Mouse (Mus musculus) mouse trophoblast stem cell (cell line): ENCODE results near the gene Ogdhl.
"Not testable (repeated sequence)": the region's sequence is repeated elsewhere in the genome, so short reads cannot be mapped to it uniquely, and the experiment has no call there.

Experiments
- in situ Hi-C, 2 experiments: fragments of 300-500 bp; cut with MseI, MboI; formaldehyde crosslinking; loops; 2 replicates in 1 of 2; 3 replicates in 1 of 2; pipeline ENCODE4 v1.15.1; 2025

The Ogdhl gene

DNA sequence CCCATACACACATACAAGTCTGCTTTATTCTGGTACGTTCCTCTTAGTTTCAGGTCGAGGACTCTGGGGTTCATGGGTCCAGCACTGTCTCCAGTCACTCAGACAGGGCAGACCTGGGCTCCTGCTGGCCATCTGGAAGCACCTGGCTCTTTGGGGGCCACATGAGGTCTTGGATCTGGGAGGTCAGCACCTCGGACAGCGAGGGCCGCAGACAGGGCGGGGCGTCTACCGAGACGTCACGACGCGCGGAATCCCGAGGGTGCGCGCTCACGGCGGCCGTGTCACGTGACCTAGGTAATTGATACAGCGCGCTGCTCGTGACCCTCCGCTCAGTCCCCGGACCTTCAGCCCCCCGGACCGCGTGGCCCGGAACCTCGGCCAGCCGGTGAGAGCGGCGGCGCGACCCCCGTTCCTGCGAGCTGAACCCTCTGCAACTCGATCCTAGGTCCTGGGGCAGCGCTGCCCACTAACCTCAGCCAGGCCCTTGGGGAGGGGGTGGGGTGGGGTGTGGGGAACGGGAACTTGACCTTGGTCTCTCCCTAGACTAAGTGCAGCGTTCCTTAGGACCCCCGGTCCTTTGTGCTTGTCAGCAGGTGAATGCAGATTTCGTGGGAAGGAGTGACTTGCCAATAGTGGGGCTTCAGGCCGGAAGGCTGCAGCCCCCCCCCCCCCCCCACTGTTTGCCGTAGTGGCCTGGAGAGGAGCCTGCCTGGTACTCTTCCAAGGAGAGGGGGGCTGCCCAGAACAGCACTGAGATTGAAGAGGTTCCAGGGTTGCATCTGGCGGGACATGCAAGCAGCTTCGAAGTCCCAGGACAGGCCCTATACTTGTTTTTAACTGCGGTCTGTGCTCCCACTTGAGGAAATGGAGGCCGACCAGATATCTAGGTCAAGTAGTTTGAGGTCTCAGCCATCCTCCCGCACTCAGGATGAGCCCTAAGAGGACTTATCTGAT lies at the start of gene Ogdhl:
Gene Ogdhl, plus strand, starts transcription at position 288 of the 954 bp plus-strand sequence.
- in situ Hi-C loops = no loop called here

- in situ Hi-C loops = no loop called here
Observed at GRCm38 (mm10) chr14:32301622-32302021, 20.2 kb upstream of the Ogdhl start.

DNA sequence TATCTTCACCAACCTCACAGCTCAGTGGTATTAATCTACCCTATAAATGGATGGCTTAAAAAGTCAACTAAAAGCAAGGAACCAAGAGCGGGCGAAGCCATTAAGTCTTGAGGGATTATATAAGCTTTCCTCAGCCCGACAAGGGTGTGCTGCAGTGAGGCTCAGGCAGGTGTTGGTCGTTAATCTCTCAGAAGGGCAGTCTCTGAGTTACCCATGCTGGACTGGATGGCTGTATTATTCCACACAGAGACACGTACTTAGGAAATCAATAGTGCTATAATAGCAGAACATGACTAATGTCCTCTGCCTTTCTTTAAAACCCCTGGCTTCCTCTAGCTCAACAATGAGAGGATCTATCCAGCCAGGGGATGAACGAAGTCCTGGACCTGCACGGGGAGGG lies 19.4 kb upstream of the Ogdhl start:
- in situ Hi-C loops = no loop called here

DNA sequence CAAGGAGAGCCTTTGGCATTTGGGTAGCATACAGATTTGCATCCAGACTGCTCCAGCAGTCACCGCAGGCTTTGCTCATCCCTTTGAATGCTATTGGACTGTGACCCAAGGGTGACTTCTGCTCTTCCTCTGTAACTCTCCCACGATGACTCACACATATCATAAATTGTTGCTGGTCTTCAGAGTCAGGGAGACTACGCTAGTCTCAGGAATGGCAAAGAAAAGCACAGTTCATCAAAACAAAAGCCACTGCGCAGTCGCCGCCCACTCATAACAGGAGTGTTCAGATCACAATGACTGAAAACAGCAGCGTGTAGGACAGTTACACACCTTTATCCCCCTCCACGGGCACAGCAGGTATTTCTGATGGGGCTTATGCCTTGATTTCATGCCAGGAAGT lies 16.9 kb upstream of the Ogdhl start:
- in situ Hi-C loops = no loop called here

DNA sequence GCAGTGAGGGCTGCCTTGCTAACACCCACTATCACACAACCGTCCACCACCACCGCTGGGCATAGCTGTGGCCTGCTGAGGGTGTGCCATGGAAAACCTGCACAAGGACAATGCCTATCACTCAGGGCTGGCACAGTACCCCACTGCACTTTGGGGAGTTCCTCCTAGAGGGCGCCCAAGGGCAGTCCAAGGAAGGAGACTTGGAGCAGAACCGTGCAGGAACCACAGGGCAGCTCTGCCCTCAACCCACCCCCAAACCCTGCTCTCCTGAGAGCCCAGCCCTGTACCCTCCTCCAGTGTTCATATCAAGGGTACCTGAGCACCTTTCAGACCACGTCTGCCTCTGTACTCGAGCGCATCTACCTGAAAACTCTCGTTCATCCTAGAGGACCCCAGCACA lies 11.9 kb upstream of the Ogdhl start:
- in situ Hi-C loops = loop anchor here in 1 of 2 experiments (10.0 kb wide), 1 partner anchor 165 kb away; no protein-coding TSS in a partner anchor

- in situ Hi-C loops = loop anchor here in 1 of 2 experiments (10.0 kb wide), 1 partner anchor 163 kb away; no protein-coding TSS in a partner anchor
Observed at GRCm38 (mm10) chr14:32311381-32312035, 10.3 kb upstream of the Ogdhl start.

DNA sequence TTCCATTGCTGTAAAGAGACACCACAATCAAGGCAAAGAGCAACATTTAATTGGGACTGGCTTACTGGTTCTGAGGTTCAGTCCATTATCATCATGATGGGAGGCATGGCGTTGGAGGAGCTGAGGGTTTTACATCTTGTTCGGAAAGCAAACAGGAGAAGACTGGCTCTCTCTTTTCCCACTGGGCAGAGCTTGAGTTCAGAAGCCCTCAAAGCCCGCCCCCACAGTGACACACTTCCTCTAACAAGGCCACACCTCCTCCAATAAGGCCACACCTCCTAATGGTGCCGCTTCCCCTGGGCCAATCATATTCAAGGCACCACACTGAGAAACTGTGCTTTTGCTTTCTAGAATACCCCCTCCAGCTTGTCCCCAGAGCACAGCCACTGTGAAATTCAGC lies 4.0 kb upstream of the Ogdhl start:
- in situ Hi-C loops = loop anchor here in 1 of 2 experiments (10.0 kb wide), 1 partner anchor 157 kb away; no protein-coding TSS in a partner anchor

DNA sequence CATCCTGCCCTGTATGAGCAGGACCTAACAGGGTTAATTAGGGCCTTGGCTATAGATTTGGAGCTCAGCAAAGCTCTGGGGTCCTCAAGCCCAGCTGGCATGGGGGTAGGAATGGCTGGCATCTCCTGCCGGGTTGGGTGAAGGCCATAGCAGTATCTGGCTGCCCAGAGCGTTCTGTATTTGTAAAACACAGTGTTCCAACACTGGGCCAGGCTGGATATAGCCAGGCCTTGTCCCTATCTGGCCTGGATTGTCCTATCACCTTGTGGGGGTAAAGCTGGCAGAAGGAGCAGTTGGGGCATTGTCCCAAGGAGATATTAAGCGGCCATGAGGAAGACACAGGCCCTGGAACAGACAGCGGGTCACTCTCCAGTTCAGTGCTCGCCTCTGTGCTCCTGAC lies 1.4 kb downstream of the Ogdhl start:
- in situ Hi-C loops = no loop called here

DNA sequence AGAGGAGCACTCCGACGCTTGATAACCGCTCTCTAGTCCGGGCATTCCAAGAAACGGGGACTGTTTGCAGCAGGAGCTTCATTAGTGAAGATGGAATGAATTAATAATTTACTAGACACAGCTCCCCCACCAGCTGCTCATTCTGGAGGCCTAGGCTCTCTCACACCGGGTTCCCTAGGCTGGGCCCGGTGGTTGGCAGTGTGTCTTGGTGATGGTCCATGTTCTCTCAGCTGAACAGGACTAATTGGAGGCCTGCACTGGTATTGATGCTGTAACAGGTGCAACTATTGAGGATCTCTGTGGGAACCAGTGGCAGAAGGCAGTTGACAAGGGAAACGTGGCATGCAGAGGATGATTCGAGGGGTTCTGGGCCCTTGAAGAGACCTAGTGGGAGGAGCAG lies 5.5 kb downstream of the Ogdhl start:
- in situ Hi-C loops = no loop called here

- in situ Hi-C loops = no loop called here
Observed at GRCm38 (mm10) chr14:32332515-32333445, 11.0 kb downstream of the Ogdhl start.

DNA sequence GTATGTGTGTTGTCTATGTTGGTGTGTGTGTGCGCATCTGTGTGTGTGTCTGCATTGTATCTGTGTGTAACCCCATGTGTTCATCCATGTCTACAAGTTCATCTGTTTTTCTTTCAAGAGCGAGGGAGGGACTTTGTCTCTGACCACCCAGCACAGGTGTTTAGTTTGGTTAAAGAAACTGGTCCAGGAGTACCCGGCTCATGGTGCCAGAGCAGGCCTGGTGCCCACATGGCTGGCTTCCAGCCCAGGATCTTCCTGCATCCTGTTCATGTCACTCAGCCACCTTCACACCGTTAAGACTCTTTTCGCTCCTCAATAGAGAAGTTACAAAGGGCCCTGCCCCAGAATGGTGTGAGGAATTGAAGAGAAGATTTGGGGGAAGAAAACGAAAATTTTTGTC lies 14.2 kb downstream of the Ogdhl start:
- in situ Hi-C loops = no loop called here

- in situ Hi-C loops = no loop called here
Observed at GRCm38 (mm10) chr14:32336547-32336946, 14.7 kb downstream of the Ogdhl start.

DNA sequence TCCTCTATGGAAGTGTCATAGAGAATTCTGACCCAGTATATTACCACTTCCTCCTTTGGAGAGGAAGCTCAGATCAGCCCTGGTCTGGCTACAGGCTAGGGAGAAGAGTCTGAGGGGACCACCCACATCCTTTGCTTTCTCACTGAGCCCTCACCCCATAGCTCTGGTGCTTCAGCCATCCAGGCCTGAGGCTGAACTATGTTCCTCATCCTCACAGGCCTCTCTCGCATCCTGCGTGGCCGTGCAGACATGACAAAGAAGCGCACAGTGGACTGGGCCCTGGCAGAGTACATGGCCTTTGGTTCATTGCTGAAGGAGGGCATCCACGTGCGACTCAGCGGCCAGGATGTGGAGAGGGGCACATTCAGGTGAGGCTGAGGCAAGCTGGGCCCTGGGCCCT lies 20.0 kb downstream of the Ogdhl start:
- in situ Hi-C loops = no loop called here

- in situ Hi-C loops = no loop called here
Observed at GRCm38 (mm10) chr14:32344176-32344575, 22.4 kb downstream of the Ogdhl start.

DNA sequence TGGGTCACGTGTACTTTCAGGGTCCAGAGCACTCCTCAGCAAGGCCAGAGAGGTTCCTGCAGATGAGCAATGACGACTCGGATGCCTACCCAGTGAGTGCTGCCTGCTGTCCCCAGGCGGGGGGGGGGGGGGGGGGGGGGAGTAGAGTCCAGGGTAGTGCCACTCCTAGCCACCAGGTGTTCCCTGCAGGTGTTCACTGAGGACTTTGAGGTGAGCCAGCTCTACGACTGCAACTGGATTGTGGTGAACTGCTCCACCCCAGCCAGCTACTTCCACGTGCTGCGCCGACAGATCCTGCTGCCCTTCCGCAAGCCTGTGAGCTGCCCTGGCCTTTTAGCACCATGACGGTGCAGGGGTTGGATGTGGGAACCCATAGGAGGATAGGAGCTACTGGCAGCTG lies 22.9 kb downstream of the Ogdhl start:
- in situ Hi-C loops = no loop called here

DNA sequence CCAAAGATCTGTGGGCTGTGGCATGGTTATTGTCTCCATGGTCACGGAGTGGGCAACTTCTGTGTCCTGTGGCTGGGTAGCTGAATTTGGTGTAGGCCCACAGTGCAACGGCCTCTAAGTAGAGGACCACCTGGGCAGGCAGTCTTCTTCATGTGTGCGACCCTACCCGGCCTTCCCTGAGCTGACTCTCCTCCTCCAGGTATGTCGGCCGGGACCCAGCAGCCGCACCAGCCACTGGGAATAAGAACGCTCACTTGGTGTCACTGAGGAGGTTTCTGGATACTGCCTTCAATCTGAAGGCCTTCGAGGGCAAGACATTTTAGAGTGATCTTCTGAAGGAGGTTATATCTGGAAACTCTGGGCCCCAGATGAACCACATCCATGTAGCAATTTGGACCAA lies 25.5 kb downstream of the Ogdhl start:
- in situ Hi-C loops = no loop called here

DNA sequence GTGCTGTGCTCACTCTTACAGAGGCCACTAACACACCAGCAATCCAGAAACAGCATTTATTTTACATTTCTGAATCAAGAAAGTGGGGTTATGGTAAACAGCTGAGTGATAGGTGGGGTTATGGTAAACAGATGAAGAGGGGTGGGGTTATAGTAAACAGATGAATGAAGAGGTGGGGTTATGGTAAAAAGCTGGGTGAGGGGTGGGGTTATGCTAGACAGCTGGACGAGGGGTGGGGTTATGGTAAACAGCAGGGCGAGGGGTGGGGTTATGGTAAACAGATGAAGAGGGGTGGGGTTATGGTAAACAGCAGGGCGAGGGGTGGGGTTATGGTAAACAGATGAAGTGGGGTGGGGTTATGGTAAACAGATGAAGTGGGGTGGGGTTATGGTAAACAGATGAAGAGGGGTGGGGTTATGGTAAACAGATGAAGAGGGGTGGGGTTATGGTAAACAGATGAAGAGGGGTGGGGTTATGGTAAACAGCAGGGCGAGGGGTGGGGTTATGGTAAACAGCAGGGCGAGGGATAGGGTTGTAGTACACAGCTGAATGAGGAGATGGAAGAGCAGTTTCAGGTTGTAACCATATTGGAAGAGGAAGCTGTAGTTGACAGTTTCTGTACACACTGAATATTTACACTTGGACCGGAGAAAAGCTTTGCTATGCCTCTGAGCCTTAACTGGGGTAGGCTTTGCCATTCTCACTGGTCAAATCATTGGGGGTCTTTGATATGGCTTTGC lies 29.5 kb downstream of the Ogdhl start:
- in situ Hi-C loops = not testable (repeated sequence)

DNA sequence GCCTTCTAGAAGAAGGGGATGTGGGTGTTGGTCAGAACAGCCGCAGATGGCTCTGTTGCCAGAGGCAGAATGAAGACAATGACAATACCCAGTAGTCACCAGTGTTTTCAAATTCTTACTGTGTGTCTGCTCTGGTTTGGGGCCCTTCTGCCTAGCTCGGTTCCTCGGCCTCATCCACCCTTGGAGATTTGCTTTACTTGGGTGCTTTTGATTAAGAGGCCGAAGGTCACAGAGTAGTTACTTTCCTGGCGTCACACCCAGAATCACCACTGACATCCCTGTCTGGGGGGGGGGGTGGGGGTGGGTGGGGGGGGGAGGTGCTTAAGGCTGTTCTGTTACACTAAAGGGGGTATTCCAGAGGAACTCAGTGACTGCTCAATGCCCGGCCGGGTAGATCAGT lies 42.5 kb downstream of the Ogdhl start:
- in situ Hi-C loops = no loop called here

DNA sequence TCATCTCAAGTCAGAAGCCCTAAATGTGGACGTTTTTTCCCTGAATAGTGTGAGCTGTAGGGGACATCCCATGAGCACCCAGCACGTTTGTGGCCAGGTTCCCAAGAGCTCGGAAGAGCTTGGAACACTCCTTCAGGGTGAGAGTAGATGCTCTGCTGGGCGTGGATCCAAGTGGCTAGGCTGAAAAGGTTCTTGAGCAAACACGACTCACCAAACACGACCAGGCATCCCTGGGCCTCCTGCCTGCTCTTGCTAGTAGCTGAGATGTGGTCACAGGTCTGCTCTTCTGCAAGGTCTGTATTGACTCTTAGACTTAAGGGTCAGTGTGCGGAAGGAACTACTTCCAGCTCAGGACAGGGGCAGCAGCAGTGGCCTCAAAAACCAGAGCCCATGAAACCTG lies 47.9 kb downstream of the Ogdhl start:
- in situ Hi-C loops = loop anchor here in 1 of 2 experiments (5.0 kb wide), 1 partner anchor 98 kb away; the partner anchor contains the start of gene Chat

DNA sequence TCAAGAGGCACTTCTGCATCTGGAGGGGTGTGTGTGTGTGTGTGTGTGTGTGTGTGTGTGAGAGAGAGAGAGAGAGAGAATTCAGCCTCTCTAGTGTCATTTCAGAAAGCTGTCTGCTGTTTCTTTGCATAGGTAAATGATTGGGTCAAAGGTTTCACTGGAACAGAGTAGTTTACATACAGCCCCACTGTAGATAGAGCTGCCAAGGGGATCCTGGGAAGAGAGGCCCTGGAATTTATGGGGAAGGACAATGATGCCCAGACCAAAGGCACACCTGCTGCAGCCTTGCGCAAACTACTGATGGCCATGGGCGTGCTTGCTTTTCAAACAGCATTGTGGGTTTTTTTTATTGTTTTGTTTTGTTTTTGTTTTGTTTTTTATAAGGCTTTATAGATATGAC lies 50.7 kb downstream of the Ogdhl start:
- in situ Hi-C loops = no loop called here
